Mouse (Mus musculus) embryonic facial prominence, embryonic 13.5 days (tissue): ENCODE measurements at regions not wholly inside any gene's neighbourhood (a gene's known extent, or its start where the extent isn't known, plus 50 kb on each side); places are given as distances from the start of the nearest gene placed in this dataset.

Source experiments
- ATAC-seq: fragments of 200-750 bp; cut with Nextera tagmentation; 2 replicates; pipeline ENCODE4 v1.8.0; 2017; ENCODE audit warnings: low read depth; ENCODE audit not compliant: insufficient number of reproducible peaks, insufficient read depth, low FRiP score, low TSS enrichment
- H3K27ac ChIP-seq: fragments of 300-500 bp; sonication (generic); 2 replicates; pipeline ENCODE4 v1.5.1; 2015; ENCODE audit warnings: moderate library complexity, mild to moderate bottlenecking, inconsistent platforms
- H3K27me3 ChIP-seq: fragments of 300-500 bp; sonication (generic); 2 replicates; pipeline ENCODE4 v1.6.1; 2015; ENCODE audit warnings: mild to moderate bottlenecking, inconsistent platforms
- H3K36me3 ChIP-seq: fragments of 300-500 bp; sonication (generic); 2 replicates; pipeline ENCODE4 v1.6.1; 2015; ENCODE audit warnings: mild to moderate bottlenecking, inconsistent platforms
- H3K4me1 ChIP-seq: fragments of 300-500 bp; sonication (generic); 2 replicates; pipeline ENCODE4 v1.6.1; 2015; ENCODE audit warnings: inconsistent platforms
- H3K4me2 ChIP-seq: fragments of 300-500 bp; sonication (generic); 2 replicates; pipeline ENCODE4 v1.6.1; 2015; ENCODE audit warnings: moderate library complexity, mild to moderate bottlenecking, inconsistent platforms
- H3K4me3 ChIP-seq: fragments of 300-500 bp; sonication (generic); 2 replicates; pipeline ENCODE4 v1.5.1; 2015; ENCODE audit warnings: mild to moderate bottlenecking, inconsistent platforms
- H3K9ac ChIP-seq: fragments of 300-500 bp; sonication (generic); 2 replicates; pipeline ENCODE4 v1.6.1; 2015; ENCODE audit warnings: mild to moderate bottlenecking, inconsistent platforms
- H3K9me3 ChIP-seq: fragments of 300-500 bp; sonication (generic); 2 replicates; pipeline ENCODE4 v1.6.1; 2016; ENCODE audit warnings: inconsistent platforms
- WGBS: fragments of 180-500 bp; shearing (Covaris S2); methylation state at CpG from one replicate; pipeline ENCODE4 v1.1.7; 2015; ENCODE audit warnings: mixed read lengths; 5-methylcytosine and 5-hydroxymethylcytosine counted together

DNA sequence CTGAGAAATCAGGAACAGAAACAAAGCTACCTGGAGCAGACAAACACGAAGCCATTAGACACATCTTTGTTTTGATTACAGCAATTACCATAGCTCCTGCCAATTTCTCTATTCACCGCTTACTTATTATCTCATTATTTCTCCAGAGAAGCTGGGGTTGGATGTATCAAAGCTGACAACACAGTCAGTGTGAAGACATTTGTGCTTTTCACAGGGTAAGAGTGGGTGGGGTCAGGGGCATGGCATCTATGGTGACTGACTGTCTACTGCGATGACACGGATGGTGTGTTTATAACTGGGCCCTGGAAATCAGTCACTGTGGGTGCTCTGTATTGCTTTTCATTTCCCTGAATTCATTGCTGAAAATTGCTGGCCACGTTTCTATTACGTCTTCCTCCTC, 815.0 kb upstream of the Adgrl2 start:
- Histone ChIP-seq H3K27ac (no peak overlapping the region), H3K36me3 (no peaks in the 10 kb centered on the region), H3K4me2 (no peak overlapping the region), H3K4me3 (no peak overlapping the region), H3K9ac (no peak overlapping the region), H3K27me3 (no peaks in the 10 kb centered on the region), H3K9me3 (no peaks in the 10 kb centered on the region), H3K4me1 (no peaks in the 10 kb centered on the region)
- ATAC-seq, result no peak
- 62% methylated on average over 6 of the region's 6 CpGs for WGBS

DNA sequence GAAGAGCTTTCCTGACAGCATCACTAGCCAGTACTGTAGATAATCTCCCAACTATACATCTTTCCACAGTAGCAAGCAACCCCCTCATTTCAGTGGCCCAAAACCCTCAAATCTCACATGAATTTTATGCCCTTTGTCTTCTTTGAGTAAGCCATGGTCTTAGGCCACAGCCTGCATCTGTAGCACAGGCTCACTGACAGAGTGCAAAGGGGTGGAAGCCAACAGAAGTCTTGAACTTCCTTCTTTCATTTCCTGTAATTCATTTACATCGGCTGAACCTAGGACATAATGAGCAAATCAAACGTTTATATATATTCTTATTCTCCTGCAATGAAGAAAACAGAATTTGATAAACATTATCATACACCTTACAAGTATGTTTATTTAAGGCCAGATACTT, 805.8 kb upstream of the Adgrl2 start:
- Histone ChIP-seq H3K4me3 (no peak overlapping the region), H3K36me3 (no peaks in the 10 kb centered on the region), H3K27ac (no peak overlapping the region), H3K27me3 (no peaks in the 10 kb centered on the region), H3K4me2 (no peak overlapping the region), H3K4me1 (no peaks in the 10 kb centered on the region), H3K9ac (no peak overlapping the region), H3K9me3 (no peaks in the 10 kb centered on the region)
- 85% methylated on average over 2 of the region's 2 CpGs for WGBS
- no peak for ATAC-seq

DNA sequence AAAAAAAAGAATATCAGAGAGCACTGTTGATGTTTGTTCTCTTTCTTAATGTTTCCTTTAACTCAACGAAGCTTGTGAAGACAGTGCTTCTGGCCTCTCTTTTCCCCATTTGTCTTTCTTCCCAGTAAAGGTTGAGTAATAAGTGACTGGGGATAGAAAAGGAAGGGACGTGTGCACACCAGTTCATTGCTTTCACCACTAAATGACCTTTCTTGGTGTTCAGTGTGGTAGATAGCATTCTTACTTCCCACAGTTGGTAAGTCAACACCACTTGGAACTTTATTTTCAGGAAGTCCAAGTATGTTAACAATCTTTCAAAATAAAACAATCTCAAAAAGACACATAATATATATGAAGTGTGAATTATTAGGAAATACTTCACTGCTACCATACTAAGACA, 801.2 kb upstream of the Adgrl2 start:
- H3K4me2 ChIP-seq, result no peak overlapping the region
- ATAC-seq, result no peak
- 91% methylated on average over 2 of the region's 2 CpGs for WGBS
- no peaks in the 10 kb centered on the region for H3K9me3 ChIP-seq
- no peak overlapping the region for H3K9ac ChIP-seq
- no peaks in the 10 kb centered on the region for H3K27me3 ChIP-seq
- no peak overlapping the region for H3K4me3 ChIP-seq
- no peaks in the 10 kb centered on the region for H3K4me1 ChIP-seq
- no peaks in the 10 kb centered on the region for H3K36me3 ChIP-seq
- no peak overlapping the region for H3K27ac ChIP-seq

- Histone ChIP-seq H3K27me3 (no peaks in the 10 kb centered on the region), H3K4me3 (no peak overlapping the region), H3K9ac (no peak overlapping the region), H3K9me3 (no peaks in the 10 kb centered on the region), H3K4me1 (no peaks in the 10 kb centered on the region), H3K27ac (no peak overlapping the region), H3K4me2 (no peak overlapping the region), H3K36me3 (no peaks in the 10 kb centered on the region)
- ATAC-seq, result no peak
- WGBS, result 85% methylated on average over 2 of the region's 2 CpGs
Observed at GRCm38 (mm10) chr3:149786096-149786495, 795.7 kb upstream of the Adgrl2 start.

DNA sequence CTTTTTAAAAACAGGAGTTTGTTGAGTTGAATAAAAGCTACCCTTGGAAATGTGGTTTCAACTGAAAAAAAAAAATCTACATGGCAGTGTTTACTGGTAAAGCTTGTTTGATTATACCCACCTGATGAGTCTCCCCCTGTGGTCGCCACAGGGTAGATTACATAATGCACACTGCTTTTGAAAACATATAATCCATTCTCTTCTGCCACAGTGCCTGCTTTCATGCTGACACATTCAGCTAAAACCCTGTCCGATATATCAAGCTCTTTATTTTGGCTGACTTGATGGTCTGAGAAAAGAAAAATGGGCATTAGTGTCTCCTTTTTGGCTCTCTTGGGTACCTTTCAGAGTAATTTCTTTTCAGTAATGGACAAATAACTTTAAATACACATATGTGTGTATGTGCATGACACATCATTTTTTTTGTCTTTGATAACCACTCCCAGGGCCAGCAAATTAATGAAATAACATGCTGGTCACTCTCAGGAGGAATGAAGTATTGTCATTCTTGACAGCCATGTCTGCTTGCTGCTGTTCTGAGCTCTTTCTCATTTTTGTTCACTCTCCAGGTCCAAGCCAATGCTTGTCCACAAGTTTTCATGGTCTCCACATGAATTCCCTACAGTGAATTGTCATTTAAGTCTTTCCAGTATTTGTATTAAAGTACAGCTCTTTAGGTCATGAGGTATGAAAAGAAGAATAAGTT, 793.7 kb upstream of the Adgrl2 start:
- Histone ChIP-seq H3K36me3 (no peaks in the 10 kb centered on the region), H3K4me2 (no peak overlapping the region), H3K4me1 (no peaks in the 10 kb centered on the region), H3K4me3 (no peak overlapping the region), H3K27me3 (no peaks in the 10 kb centered on the region), H3K9ac (no peak overlapping the region), H3K9me3 (no peaks in the 10 kb centered on the region), H3K27ac (no peak overlapping the region)
- WGBS, result 44% methylated on average over 2 of the region's 2 CpGs
- no peak for ATAC-seq

DNA sequence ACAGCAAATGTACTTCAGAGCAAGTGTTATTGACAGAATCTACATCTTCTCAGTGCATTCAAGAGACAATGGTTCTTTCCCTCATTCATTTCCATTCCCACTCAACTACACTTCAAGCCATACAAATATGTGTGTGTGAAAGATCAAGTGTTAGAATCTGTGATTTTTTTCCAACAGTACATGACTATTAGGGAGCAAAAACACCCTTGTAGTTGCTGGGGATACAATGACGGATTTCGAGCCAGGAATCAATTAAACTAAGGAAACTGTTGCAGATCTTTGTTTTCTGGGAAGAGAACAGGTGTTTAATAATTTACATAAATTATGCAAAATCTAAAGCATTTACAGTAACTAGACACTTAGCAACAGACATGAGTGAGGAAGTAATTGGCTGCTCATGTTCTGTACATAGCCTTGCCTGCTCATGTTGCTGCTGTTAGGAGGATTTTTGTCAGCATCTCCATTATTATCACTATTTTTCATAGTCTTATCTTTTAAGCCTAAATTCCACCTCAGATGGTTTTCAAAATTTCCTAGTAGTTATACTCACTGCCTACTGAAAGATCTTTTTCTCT, 777.6 kb upstream of the Adgrl2 start:
- Histone ChIP-seq H3K4me2 (no peak overlapping the region), H3K27ac (no peak overlapping the region), H3K9ac (no peak overlapping the region), H3K4me1 (no peaks in the 10 kb centered on the region), H3K4me3 (no peak overlapping the region), H3K27me3 (no peaks in the 10 kb centered on the region), H3K36me3 (no peaks in the 10 kb centered on the region), H3K9me3 (no peaks in the 10 kb centered on the region)
- WGBS, result 80% methylated on average over 2 of the region's 2 CpGs
- no peak for ATAC-seq

- Histone ChIP-seq H3K36me3 (no peaks in the 10 kb centered on the region), H3K4me2 (no peak overlapping the region), H3K27ac (no peak overlapping the region), H3K9ac (no peak overlapping the region), H3K9me3 (no peaks in the 10 kb centered on the region), H3K27me3 (no peaks in the 10 kb centered on the region), H3K4me1 (no peaks in the 10 kb centered on the region), H3K4me3 (no peak overlapping the region)
- 42% methylated on average over 2 of the region's 2 CpGs for WGBS
- ATAC-seq, result no peak
Observed at GRCm38 (mm10) chr3:149761245-149761644, 770.9 kb upstream of the Adgrl2 start.

- Histone ChIP-seq H3K4me3 (no peak overlapping the region), H3K9me3 (no peaks in the 10 kb centered on the region), H3K4me2 (no peak overlapping the region), H3K36me3 (no peaks in the 10 kb centered on the region), H3K27me3 (no peaks in the 10 kb centered on the region), H3K9ac (no peak overlapping the region), H3K27ac (no peak overlapping the region), H3K4me1 (no peaks in the 10 kb centered on the region)
- ATAC-seq, result no peak
- 48% methylated on average over 6 of the region's 6 CpGs for WGBS
Observed at GRCm38 (mm10) chr3:149757910-149758592, 767.7 kb upstream of the Adgrl2 start.

DNA sequence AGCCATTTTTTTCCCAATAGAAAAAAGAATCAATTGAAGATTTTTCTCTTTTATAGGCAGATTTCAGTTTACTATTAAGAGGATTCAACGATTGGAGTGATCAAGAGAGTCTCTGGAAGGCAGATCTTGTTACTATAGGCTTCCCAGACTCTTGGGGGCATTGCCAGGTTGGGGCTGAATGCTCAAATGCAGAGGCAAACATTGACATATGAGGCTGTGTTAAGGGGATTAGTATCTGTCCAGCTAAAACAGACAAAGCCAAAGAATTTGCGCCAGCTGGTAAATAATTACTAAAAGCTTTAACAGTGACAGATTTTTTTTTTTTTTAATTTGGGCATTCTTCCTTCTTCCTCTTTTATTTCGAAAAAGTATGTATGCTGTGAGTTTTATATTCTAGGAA, 745.7 kb upstream of the Adgrl2 start:
- Histone ChIP-seq H3K4me3 (no peak overlapping the region), H3K27me3 (no peaks in the 10 kb centered on the region), H3K4me1 (no peaks in the 10 kb centered on the region), H3K4me2 (no peak overlapping the region), H3K9ac (no peak overlapping the region), H3K36me3 (no peaks in the 10 kb centered on the region), H3K27ac (no peak overlapping the region), H3K9me3 (no peaks in the 10 kb centered on the region)
- no peak for ATAC-seq
- WGBS, result 66% methylated on average over 3 of the region's 3 CpGs

GRCm38 (mm10) chr3:149726212-149726611, 735.9 kb upstream of the Adgrl2 start:
- Histone ChIP-seq H3K4me2 (no peak overlapping the region), H3K4me3 (no peak overlapping the region), H3K27ac (no peak overlapping the region), H3K27me3 (no peaks in the 10 kb centered on the region), H3K4me1 (no peaks in the 10 kb centered on the region), H3K9ac (no peak overlapping the region), H3K9me3 (no peaks in the 10 kb centered on the region), H3K36me3 (no peaks in the 10 kb centered on the region)
- no peak for ATAC-seq
- 77% methylated on average over 4 of the region's 4 CpGs for WGBS

GRCm38 (mm10) chr3:149724879-149725278, 734.5 kb upstream of the Adgrl2 start:
- H3K9ac ChIP-seq, result no peak overlapping the region

GRCm38 (mm10) chr3:149721832-149722231, 731.5 kb upstream of the Adgrl2 start:
- WGBS, result 76% methylated on average over 4 of the region's 4 CpGs
- Histone ChIP-seq H3K36me3 (no peaks in the 10 kb centered on the region), H3K4me2 (no peak overlapping the region), H3K4me3 (no peak overlapping the region), H3K27ac (no peak overlapping the region), H3K9ac (no peak overlapping the region), H3K9me3 (peaks cover 6% of the 10 kb centered on the region; the same call in 1 of the 2 replicates), H3K27me3 (no peaks in the 10 kb centered on the region), H3K4me1 (no peaks in the 10 kb centered on the region)
- ATAC-seq, result no peak

More at GRCm38 (mm10) chr3:149724879-149725278, 734.5 kb upstream of the Adgrl2 start:
- Histone ChIP-seq H3K27ac (no peak overlapping the region), H3K4me2 (no peak overlapping the region), H3K4me3 (no peak overlapping the region), H3K36me3 (no peaks in the 10 kb centered on the region), H3K4me1 (no peaks in the 10 kb centered on the region), H3K9me3 (no peaks in the 10 kb centered on the region), H3K27me3 (no peaks in the 10 kb centered on the region)
- no peak for ATAC-seq
- WGBS, result 88% methylated on average over 3 of the region's 3 CpGs
